19 mouse cellular contexts compared by ENCODE assay signal in the genomic region with DNA sequence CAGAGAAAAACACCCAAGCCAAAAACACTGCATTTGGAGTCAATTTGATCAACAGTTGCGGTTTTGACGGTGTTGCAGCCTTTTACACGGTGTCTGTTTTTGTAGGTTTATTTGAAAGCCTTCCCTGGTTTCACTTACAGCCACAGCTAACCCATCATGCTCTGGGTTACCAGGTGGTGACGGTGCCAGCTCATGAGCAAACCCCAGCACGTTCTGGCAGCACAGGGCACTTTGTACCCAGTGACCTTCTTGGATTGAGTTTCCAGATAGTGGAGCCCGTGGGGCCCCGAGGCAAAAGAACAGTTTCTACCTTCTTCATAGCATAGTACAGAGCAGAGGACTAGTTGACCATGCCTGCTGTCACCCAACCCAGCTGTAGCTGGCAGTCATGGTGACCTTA.
A peak's percentile ranks its signal among the peaks of the same experiment; 100 is the strongest.
DNase-seq lines count a peak whose midpoint lies in the region; ATAC-seq and TF ChIP-seq lines count a peak whose summit lies in the region.
"Had no signal": no experiment of that assay in that cellular context is flagged by ENCODE, and none has a peak within 500 bp of the region (broad histone marks: within the 10 kb centered on the region; RNA-seq: fewer than 3 reads in every experiment).

No protein-coding gene starts in this region.

- TF ChIP-seq POLR2A in kidney, adult 2 months (IDR thresholded peaks at IDR 0.05; ENCODE audit: low read depth, low read length), result no peak

- no peak overlapping the region for H3K4me2 ChIP-seq in kidney, embryonic 16.5 days (replicated peaks; ENCODE audit: low read depth, low read length)
- H3K4me2 ChIP-seq in intestine, embryonic 16.5 days (ENCODE audit: low read depth, low read length), result no peak overlapping the region
- H3K4me2 ChIP-seq: forebrain, embryonic 15.5 days; hindbrain, embryonic 15.5 days; limb, embryonic 15.5 days; midbrain, embryonic 12.5 days had no signal

- peak overlapping the region; percentile 35; the same call in 1 of the 2 replicates for H3K27ac ChIP-seq in kidney, adult 2 months (ENCODE audit: insufficient read depth, low read depth, low read length)
- H3K27ac ChIP-seq in kidney, embryonic 16.5 days (ENCODE audit: low read length), result no peak overlapping the region
- peak overlapping the region; percentile 77 for H3K27ac ChIP-seq in limb, embryonic 10.5 days
- no peak overlapping the region for H3K27ac ChIP-seq in intestine, embryonic 16.5 days (ENCODE audit: low read length)
- H3K27ac ChIP-seq: embryonic facial prominence, embryonic 12.5 days; forebrain, embryonic 15.5 days; gastrocnemius, adult 2 months; heart, adult 2 months; hindbrain, embryonic 15.5 days; limb, embryonic 15.5 days; midbrain, embryonic 12.5 days; stomach, postnatal 0 days had no signal

- no peak overlapping the region for H3K9ac ChIP-seq in kidney, embryonic 16.5 days (replicated peaks; ENCODE audit: low read length)
- H3K9ac ChIP-seq in intestine, embryonic 16.5 days (ENCODE audit: low read depth, low read length), result no peak overlapping the region
- H3K9ac ChIP-seq: embryonic facial prominence, embryonic 12.5 days; forebrain, embryonic 15.5 days; hindbrain, embryonic 15.5 days; limb, embryonic 15.5 days; midbrain, embryonic 12.5 days had no signal

- no peak for ATAC-seq in kidney, embryonic 16.5 days (ENCODE audit: low FRiP score, low TSS enrichment)
- ATAC-seq in intestine, embryonic 16.5 days, result no peak
- ATAC-seq: forebrain, embryonic 15.5 days had no signal

- no peaks in the 10 kb centered on the region for H3K27me3 ChIP-seq in kidney, adult 2 months (replicated peaks; ENCODE audit: control insufficient read depth, insufficient read depth, low read length)
- H3K27me3 ChIP-seq in kidney, embryonic 16.5 days (ENCODE audit: insufficient read depth, low read length), result peaks cover 23% of the 10 kb centered on the region; the same call in 1 of the 2 replicates
- peaks cover 15% of the 10 kb centered on the region; the same call in 1 of the 2 replicates for H3K27me3 ChIP-seq in limb, embryonic 10.5 days (ENCODE audit: low read depth, poor library complexity, severe bottlenecking)
- H3K27me3 ChIP-seq in intestine, embryonic 16.5 days (replicated peaks; ENCODE audit: control insufficient read depth, insufficient read depth, low read length), result no peaks in the 10 kb centered on the region
- H3K27me3 ChIP-seq: embryonic facial prominence, embryonic 12.5 days; forebrain, embryonic 15.5 days; hindbrain, embryonic 15.5 days; limb, embryonic 15.5 days; midbrain, embryonic 12.5 days had no signal

- WGBS in kidney, adult 2 months, result 41% methylated on average over 7 of the region's 7 CpGs
- 50% methylated on average over 7 of the region's 7 CpGs for WGBS in kidney, embryonic 16.5 days
- 50% methylated on average over 7 of the region's 7 CpGs for WGBS in limb, embryonic 10.5 days
- 81% methylated on average over 7 of the region's 7 CpGs for WGBS in intestine, embryonic 16.5 days

- no peaks in the 10 kb centered on the region; the same call in 1 of the 2 replicates for H3K4me1 ChIP-seq in kidney, adult 2 months (ENCODE audit: control insufficient read depth, insufficient read depth, low read length)
- no peaks in the 10 kb centered on the region for H3K4me1 ChIP-seq in kidney, embryonic 16.5 days (ENCODE audit: insufficient read depth, low read length)
- peaks cover 40% of the 10 kb centered on the region for H3K4me1 ChIP-seq in limb, embryonic 10.5 days
- no peaks in the 10 kb centered on the region for H3K4me1 ChIP-seq in intestine, embryonic 16.5 days (ENCODE audit: control insufficient read depth, insufficient read depth, low read length)
- H3K4me1 ChIP-seq: forebrain, embryonic 15.5 days had no signal

- no peak for TF ChIP-seq CTCF in kidney, adult 2 months (conservative IDR thresholded peaks at IDR 0.05; ENCODE audit: insufficient read depth, insufficient read length, low read depth, low read length)

- no peak overlapping the region for H3K4me3 ChIP-seq in kidney, adult 2 months (ENCODE audit: insufficient read depth, low read depth, low read length)
- H3K4me3 ChIP-seq in kidney, embryonic 16.5 days (ENCODE audit: low read length), result no peak overlapping the region
- H3K4me3 ChIP-seq in limb, embryonic 10.5 days, result no peak overlapping the region
- no peak overlapping the region for H3K4me3 ChIP-seq in intestine, embryonic 16.5 days (ENCODE audit: low read length)
- H3K4me3 ChIP-seq: embryonic facial prominence, embryonic 12.5 days; forebrain, embryonic 15.5 days; gastrocnemius, adult 2 months; heart, adult 2 months; hindbrain, embryonic 15.5 days; limb, embryonic 15.5 days; midbrain, embryonic 12.5 days; myocyte had no signal

- no peaks in the 10 kb centered on the region for H3K9me3 ChIP-seq in kidney, embryonic 16.5 days (ENCODE audit: low read length)
- no peaks in the 10 kb centered on the region for H3K9me3 ChIP-seq in limb, embryonic 10.5 days (replicated peaks)
- no peaks in the 10 kb centered on the region for H3K9me3 ChIP-seq in intestine, embryonic 16.5 days (ENCODE audit: control insufficient read depth, low read length)
- H3K9me3 ChIP-seq: embryonic facial prominence, embryonic 12.5 days; forebrain, embryonic 15.5 days; hindbrain, embryonic 15.5 days; limb, embryonic 15.5 days; midbrain, embryonic 12.5 days had no signal

- H3K36me3 ChIP-seq in kidney, adult 2 months (ENCODE audit: control insufficient read depth, insufficient read depth, low read length), result no peaks in the 10 kb centered on the region
- no peaks in the 10 kb centered on the region for H3K36me3 ChIP-seq in kidney, embryonic 16.5 days (ENCODE audit: insufficient read depth, low read length)
- H3K36me3 ChIP-seq in limb, embryonic 10.5 days, result no peaks in the 10 kb centered on the region
- H3K36me3 ChIP-seq in intestine, embryonic 16.5 days (ENCODE audit: control insufficient read depth, insufficient read depth, low read length), result no peaks in the 10 kb centered on the region
- H3K36me3 ChIP-seq: embryonic facial prominence, embryonic 12.5 days; forebrain, embryonic 15.5 days; hindbrain, embryonic 15.5 days; limb, embryonic 15.5 days; midbrain, embryonic 12.5 days had no signal

- peak; percentile 10 for DNase-seq in adrenal gland, adult 2 months
- DNase-seq in adrenal gland, adult 18-20 months (ENCODE audit: low spot score in 2 of 2), result no peak
- peak; percentile 56 for DNase-seq in kidney, adult 2 months
- DNase-seq in fibroblast of lung, adult 2 months (ENCODE audit: low read depth), result peak; percentile 29
- DNase-seq in limb, embryonic 10.5 days (ENCODE audit: low spot score), result peak; percentile 58
- DNase-seq in frontal cortex, adult 2 months (ENCODE audit: extremely low spot score in 1 of 2, low spot score in 1 of 2), result no peak
- DNase-seq: gastrocnemius, adult 2 months; heart, adult 2 months; lung, adult 2 months; lung, postnatal 4 days had no signal

Comparison
In these comparisons a context has a peak if more than half of its experiments do, and no peak if none do; other contexts are left out.
1. DNase-seq: peak in adrenal gland, adult 2 months (single experiment), kidney, adult 2 months (single experiment), fibroblast of lung, adult 2 months (single experiment) and limb, embryonic 10.5 days (single experiment); none in adrenal gland, adult 18-20 months (0 of 2) and frontal cortex, adult 2 months (0 of 2).
2. H3K27ac ChIP-seq: peak in kidney, adult 2 months (single experiment) and limb, embryonic 10.5 days (single experiment); none in kidney, embryonic 16.5 days (single experiment) and intestine, embryonic 16.5 days (single experiment).